Mouse (Mus musculus) cortical plate, adult 2 months (tissue): ENCODE results near the gene Cep63. TPM values are rescaled to one million over a fixed set of nuclear protein-coding genes. Genes with fewer than 3 reads are reported as not detected.

ENCODE experiments used
- H3K27ac ChIP-seq: fragments of 200-500 bp; 2 replicates; pipeline ENCODE4 v1.5.1; 2012; ENCODE audit warnings: low read length, control low read depth, inconsistent platforms; ENCODE audit not compliant: insufficient read depth
- H3K4me1 ChIP-seq: fragments of 200-500 bp; 2 replicates; pipeline ENCODE4 v1.6.1; 2011; ENCODE audit warnings: low read length; ENCODE audit not compliant: control insufficient read depth, insufficient read depth
- H3K4me3 ChIP-seq: fragments of 200-500 bp; 2 replicates; pipeline ENCODE4 v1.5.1; 2011; ENCODE audit warnings: mild to moderate bottlenecking, low read length, control low read depth; ENCODE audit not compliant: insufficient read depth
- CTCF ChIP-seq: fragments of 200-500 bp; IDR thresholded peaks from 2 replicates; pipeline ENCODE4 v1.5.1; 2011; ENCODE audit warnings: mild to moderate bottlenecking, control low read depth, low read length; ENCODE audit not compliant: insufficient read depth; ENCODE audit errors: extremely low read depth
- POLR2A ChIP-seq: fragments of 200-500 bp; IDR thresholded peaks from 2 replicates; pipeline ENCODE4 v1.6.1; 2011; ENCODE audit warnings: mild to moderate bottlenecking, low read length, control low read depth; ENCODE audit not compliant: insufficient read depth; ENCODE audit errors: extremely low read depth
- polyA plus RNA-seq: library from polyadenylated mRNA; depleted of rRNA; stranded (reverse); fragments of >200 nt; gene quantifications from 2 replicates; pipeline ENCODE4 v1.2.3, GENCODE M21; 2012

The Cep63 gene
- polyA plus RNA-seq, 1 experiment: 36.7 TPM

GRCm38 (mm10) chr9:102632923-102633537 lies 6.7 kb upstream of the Cep63 start:
- no peak overlapping the region for H3K4me3 ChIP-seq
- no peaks in the 10 kb centered on the region for H3K4me1 ChIP-seq
- no peak overlapping the region for H3K27ac ChIP-seq
- TF ChIP-seq POLR2A: no peak
- peak; percentile 70 for TF ChIP-seq CTCF

GRCm38 (mm10) chr9:102632173-102632572 lies 5.8 kb upstream of the Cep63 start:
- no peak for TF ChIP-seq POLR2A
- no peak for TF ChIP-seq CTCF
- Histone ChIP-seq H3K4me3 (no peak overlapping the region), H3K4me1 (peaks cover 1% of the 10 kb centered on the region), H3K27ac (no peak overlapping the region)

- TF ChIP-seq POLR2A: no peak
- no peak for TF ChIP-seq CTCF
- Histone ChIP-seq H3K4me3 (no peak overlapping the region), H3K4me1 (peaks cover 3% of the 10 kb centered on the region), H3K27ac (no peak overlapping the region)
These were observed 5.3 kb upstream of the Cep63 start for GRCm38 (mm10) chr9:102631589-102632147.

- H3K27ac ChIP-seq: no peak overlapping the region
- peaks cover 5% of the 10 kb centered on the region for H3K4me1 ChIP-seq
- H3K4me3 ChIP-seq: no peak overlapping the region
- TF ChIP-seq CTCF (no peak), POLR2A (no peak)
These were observed 2.7 kb upstream of the Cep63 start for GRCm38 (mm10) chr9:102629052-102629451.

GRCm38 (mm10) chr9:102627442-102627841 lies 1.1 kb upstream of the Cep63 start:
- no peak for TF ChIP-seq POLR2A
- TF ChIP-seq CTCF: no peak
- Histone ChIP-seq H3K4me3 (peak overlapping the region; percentile 54), H3K4me1 (peaks cover 5% of the 10 kb centered on the region), H3K27ac (no peak overlapping the region)

GRCm38 (mm10) chr9:102626839-102627225 lies 498 bp upstream of the Cep63 start:
- H3K4me3 ChIP-seq: peak overlapping the region; percentile 54
- no peak for TF ChIP-seq CTCF
- TF ChIP-seq POLR2A: no peak
- peaks cover 5% of the 10 kb centered on the region for H3K4me1 ChIP-seq
- peak overlapping the region; percentile 54 for H3K27ac ChIP-seq

DNA sequence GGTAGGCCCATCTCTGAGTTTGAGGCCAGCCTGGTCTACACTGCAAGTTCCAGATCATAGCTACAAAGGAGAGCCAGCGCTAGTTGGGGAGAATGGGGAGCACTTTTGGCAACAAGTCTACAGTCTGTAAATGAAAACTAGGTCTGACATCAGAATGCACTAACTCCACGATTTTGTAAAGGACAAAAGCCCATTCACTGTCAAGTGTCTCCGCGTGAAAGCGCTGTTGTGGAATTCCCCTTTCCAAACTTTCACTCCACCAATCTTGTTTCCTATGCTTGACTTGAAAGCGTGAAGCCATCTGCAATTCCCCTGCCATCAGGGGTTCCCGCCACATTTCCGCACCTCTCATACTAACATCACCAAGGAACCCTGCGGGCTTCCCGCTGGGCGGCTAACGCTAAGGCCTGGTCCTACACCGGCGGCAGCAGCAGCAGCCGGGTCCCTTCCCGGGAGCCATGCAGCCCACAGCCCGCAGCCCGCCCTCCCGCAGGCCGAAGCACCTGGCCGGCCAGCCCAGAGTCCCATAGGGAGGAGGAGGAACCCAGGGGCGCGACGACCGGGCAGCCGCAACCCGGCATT lies 842 bp downstream of the Cep63 start:
- Histone ChIP-seq H3K4me1 (peaks cover 5% of the 10 kb centered on the region), H3K4me3 (peak overlapping the region; percentile 54), H3K27ac (peak overlapping the region; percentile 89)
- TF ChIP-seq CTCF: no peak
- no peak for TF ChIP-seq POLR2A

DNA sequence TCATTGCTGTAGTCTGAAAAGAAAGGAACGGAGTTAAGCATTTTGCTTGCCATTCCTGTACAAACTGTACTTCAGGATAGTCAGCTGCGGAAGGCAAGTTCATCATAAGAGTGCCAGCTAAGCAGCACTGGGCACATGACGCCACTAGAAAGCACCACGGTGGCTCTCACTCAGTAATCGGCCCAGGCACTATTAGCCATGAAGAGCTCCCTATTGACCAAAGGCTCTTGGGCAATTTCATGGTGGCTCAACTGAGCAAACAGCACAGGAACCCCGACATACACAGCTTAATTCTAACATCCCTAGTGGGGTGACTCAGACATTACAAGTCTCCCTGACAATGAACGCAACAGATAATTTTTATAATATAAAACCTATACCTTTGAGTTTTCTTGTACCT lies 2.8 kb downstream of the Cep63 start:
- Histone ChIP-seq H3K27ac (no peak overlapping the region), H3K4me3 (no peak overlapping the region), H3K4me1 (peaks cover 5% of the 10 kb centered on the region)
- TF ChIP-seq POLR2A: no peak
- TF ChIP-seq CTCF: no peak

- Histone ChIP-seq H3K4me1 (peaks cover 5% of the 10 kb centered on the region), H3K4me3 (no peak overlapping the region), H3K27ac (no peak overlapping the region)
- TF ChIP-seq CTCF: no peak
- TF ChIP-seq POLR2A: no peak
These were observed 3.5 kb downstream of the Cep63 start for GRCm38 (mm10) chr9:102622876-102623275.
